Mouse (Mus musculus): ENCODE results near the gene Men1.
A peak's percentile ranks its signal among the peaks of the same experiment; 100 is the strongest.
"Not testable (repeated sequence)": the region's sequence is repeated elsewhere in the genome, so short reads cannot be mapped to it uniquely, and the experiment has no call there.

The Men1 gene

GRCm38 (mm10) chr19:6305517-6306115, 29.2 kb upstream of the Men1 start:
- DNase-seq: no peak

- DNase-seq: peak; percentile 43
These were observed 28.6 kb upstream of the Men1 start, which contains the start of gene Cdc42bpg for GRCm38 (mm10) chr19:6306137-6306551. Cdc42bpg (plus strand) TSS chr19:6306456.

GRCm38 (mm10) chr19:6306586-6306985, 28.2 kb upstream of the Men1 start:
- DNase-seq: peak; percentile 36

DNA sequence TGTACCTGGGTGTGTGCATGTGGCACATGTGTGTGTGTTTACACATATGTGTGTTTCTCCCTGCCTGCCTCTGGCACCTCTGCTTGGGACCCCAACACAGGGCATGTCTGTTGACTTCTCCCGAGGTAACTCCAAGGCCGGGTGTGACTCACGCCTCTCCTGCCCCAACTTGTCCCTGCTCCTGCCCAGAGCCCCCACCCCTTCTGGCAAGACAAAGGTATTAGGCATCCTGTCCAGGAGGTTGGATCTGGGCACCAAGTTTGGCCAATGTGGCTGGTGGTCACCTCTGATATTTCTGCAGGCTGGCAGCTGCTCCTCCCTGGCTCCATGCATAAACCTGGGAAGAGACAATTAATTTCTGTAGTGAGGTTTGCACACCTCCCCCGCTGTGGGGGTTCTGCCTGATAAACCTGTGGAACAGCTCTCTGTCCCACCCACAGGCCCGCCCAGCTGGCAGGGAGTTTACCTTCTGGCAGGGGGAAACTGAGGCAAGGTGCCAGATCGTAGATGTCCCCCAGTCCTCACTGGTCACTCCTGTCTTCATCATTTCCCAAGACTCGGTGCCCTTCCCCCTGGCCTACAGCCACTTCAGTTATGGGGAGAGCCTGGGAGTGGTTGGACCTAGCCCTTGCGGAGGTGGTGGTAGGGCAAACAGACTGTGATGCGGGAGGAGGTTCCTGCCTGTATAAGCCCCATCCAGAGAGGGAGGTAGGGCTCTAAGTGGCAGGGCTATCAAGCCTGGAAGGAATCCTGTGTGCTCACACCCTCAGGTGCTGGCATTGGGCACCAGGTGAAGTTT, 26.8 kb upstream of the Men1 start:
- no peak for DNase-seq

DNA sequence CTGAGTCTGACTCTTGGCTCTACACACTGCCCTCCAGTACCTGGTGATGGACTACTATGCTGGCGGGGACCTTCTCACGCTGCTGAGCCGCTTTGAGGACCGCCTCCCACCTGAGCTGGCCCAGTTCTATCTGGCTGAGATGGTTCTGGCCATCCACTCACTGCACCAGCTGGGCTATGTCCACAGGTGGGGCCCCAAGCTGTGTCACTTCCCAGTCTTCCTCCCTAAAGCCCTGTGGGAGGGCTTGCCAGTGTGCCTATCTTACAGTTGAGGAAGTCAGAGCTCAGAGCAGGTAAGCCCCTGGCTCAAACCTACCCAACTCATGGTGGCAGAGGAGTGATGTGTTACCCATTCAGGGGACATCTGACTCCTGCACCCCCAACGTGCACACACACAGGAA, 24.6 kb upstream of the Men1 start:
- DNase-seq: no peak

DNA sequence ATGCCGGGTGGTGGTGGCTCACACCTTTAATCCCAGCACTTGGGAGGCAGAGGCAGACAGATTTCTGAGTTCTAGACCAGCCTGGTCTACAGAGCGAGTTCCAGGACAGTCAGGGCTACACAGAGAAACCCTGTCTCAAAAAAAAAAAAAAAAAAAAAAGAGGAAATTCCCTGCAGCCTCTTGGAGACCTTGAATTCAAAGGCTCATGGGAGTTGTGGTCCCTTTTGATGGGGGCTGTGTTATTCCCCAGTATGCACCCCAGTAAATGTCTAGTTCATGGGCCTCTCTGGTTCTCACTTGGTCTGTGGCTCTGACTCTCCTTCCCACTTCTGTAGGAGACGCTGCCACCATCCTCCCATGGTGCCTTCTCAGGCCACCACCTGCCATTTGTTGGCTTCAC, 23.0 kb upstream of the Men1 start:
- not testable (repeated sequence) for DNase-seq

- DNase-seq: no peak
These were observed 21.0 kb upstream of the Men1 start for GRCm38 (mm10) chr19:6313796-6314195.

- no peak for DNase-seq
These were observed 20.3 kb upstream of the Men1 start for GRCm38 (mm10) chr19:6314513-6314912.

DNA sequence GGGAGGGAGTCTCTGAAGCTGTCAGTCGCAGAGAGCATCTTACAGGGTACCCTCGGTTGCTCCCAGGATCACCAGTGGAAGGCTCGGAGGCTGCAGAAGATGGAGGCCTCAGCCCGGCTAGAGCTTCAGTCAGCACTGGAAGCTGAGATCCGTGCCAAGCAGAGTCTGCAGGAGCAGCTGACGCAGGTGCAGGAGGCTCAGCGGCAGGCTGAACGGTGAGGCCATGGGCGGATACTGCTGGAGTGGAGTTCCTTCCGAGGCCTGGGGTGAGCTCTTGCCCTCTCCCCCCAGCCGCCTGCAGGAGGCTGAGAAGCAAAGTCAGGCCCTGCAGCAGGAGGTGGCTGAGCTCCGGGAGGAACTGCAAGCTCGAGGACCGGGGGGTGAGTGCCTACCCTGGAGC, 19.2 kb upstream of the Men1 start:
- no peak for DNase-seq

DNA sequence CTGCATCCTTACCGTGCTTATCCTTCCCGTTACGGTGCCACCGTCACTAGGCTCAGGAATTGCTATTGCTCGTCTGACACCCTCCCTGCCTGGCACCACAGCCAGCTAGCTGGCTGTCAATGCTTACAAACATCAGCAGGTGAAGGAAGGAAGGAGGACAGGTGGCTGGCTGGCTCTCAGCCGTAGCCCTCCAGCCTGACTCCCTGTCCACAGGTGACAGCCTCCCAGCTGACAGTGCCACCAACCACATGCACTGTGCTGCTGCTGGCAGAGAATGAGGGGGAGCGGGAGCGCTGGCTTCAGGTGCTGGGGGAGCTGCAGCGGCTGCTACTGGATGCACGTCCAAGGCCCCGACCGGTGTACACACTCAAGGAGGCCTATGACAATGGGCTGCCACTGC, 16.6 kb upstream of the Men1 start:
- no peak for DNase-seq

DNA sequence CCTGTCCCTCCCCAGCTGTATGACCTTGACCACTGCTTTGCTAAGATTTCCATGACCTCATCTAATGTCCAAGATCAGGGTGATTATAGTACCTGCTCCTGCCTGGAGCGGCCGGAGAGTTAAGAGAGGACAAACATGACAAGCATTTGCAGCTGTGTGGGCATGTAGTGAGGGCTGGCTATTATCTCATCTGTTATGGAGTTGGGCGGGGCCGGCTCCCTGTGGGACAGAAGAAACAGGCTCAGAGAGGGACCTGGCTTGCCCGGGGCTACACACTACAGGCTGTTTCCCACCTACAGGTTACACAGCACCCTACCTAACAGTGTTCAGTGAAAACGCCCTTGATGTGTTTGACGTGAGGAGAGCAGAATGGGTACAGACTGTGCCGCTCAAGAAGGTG, 13.4 kb upstream of the Men1 start:
- no peak for DNase-seq

DNA sequence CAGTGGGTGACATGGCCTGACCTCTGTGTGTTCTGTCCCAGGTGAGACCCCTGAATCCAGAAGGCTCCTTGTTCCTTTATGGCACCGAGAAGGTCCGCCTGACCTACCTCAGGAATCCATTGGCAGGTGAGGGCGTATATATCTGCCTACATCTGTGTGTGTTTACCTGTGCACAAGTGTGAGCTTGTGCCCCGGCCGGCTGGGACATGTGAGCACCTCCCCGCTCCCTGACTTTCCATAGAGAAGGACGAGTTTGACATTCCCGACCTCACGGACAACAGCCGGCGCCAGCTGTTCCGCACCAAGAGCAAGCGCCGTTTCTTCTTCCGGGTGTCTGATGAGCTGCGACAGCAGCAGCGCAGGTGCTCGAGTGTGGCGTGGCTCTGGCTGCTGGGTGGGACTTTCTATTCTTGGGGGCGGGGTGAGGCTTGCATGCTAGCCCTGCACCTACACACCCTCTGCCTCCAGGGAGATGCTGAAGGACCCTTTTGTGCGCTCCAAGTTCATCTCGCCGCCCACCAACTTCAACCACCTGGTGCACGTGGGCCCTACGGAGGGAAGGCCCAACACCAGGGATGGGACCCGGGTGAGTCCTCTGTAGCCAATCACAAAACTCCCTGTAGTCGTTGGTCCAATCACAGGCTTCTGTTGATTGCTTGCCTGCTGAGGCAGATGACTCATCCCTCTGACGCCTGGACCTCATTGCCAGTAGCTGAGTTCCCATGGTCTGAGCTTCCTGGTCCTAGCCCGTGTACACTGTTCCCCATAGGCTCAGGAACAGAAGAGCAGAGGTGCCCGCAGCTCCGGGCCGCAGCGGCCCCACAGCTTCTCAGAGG, 12.8 kb upstream of the Men1 start:
- no peak for DNase-seq

DNA sequence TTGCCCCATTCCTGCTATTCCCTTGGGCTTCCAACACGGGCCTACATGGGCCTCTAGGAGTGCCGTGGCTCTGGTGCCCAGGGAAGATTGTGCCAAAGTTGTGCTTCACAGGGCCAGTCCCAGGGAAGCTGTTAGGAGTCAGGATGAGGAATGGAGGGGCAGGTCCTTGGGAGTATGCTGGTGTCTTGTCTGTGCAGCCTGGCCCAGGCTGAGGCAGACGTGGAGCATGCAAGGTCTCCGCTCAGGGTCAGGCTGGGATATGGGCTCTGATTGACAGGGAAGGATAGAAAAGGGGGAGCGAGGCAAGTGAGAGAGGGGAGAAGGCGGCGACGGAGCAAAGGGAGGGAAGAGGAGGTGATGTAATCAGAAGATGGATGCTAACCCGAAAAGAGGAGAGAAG, 10.0 kb upstream of the Men1 start:
- DNase-seq: no peak

GRCm38 (mm10) chr19:6331178-6331577, 3.6 kb upstream of the Men1 start:
- no peak for DNase-seq

DNA sequence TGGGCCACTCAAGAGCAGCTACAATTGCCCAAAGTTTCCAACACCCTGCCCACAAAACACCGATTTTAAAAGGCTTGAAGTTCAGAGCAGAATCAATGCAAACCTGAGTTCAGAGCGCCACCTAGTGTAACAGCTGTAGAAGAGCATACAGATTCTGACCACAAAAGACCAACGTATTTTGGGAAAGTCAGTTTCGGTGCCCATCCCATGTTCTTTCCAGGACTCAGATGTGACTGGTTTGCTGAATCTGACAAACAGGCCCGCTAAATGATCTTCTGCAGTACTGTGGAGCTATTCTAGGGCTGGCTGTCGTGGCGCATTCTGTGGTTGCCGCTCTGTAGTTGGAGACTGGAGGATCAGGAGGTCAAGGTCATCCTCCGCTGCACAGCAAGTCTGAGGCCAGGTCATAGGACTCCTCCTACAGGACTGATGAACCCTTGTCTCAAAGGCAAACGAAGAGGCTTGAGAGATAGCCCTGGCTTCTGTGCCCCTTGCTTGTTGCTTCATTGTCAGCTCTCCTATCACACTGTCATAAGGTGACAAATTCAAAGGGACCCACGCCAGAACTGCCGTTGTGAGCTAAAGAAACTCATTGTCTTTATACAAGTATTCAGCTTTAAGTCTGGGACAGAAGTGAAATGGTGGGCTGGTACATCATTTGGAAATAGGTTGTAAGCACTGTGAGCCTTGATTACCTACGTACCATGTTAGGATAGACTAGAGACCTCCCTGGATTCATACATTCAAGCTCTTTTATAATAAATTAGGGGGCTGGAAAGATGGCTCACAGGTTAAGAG, 2.9 kb upstream of the Men1 start:
- peak; percentile 39 for DNase-seq

- DNase-seq: no peak
These were observed 801 bp upstream of the Men1 start for GRCm38 (mm10) chr19:6333761-6334595.

DNA sequence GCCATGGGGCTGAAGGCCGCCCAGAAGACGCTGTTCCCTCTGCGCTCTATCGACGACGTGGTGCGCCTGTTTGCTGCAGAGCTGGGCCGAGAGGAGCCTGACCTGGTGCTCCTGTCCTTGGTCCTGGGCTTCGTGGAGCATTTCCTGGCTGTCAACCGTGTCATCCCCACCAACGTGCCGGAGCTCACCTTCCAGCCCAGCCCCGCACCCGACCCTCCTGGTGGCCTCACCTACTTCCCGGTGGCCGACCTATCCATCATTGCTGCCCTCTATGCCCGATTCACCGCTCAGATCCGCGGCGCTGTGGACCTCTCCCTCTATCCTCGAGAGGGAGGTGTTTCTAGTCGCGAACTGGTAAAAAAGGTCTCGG, 664 bp downstream of the Men1 start:
- DNase-seq: no peak

- no peak for DNase-seq
These were observed 2.1 kb downstream of the Men1 start for GRCm38 (mm10) chr19:6336920-6337319.

GRCm38 (mm10) chr19:6338171-6338570, 3.4 kb downstream of the Men1 start:
- no peak for DNase-seq

- DNase-seq: no peak
These were observed 3.9 kb downstream of the Men1 start for GRCm38 (mm10) chr19:6338716-6339115.

- DNase-seq: no peak
These were observed 4.4 kb downstream of the Men1 start for GRCm38 (mm10) chr19:6339191-6339590.

GRCm38 (mm10) chr19:6339890-6340504, 5.2 kb downstream of the Men1 start:
- DNase-seq: no peak
